Mouse (Mus musculus): ENCODE measurements around the gene Nqo1. TPM values are rescaled to one million over a fixed set of nuclear protein-coding genes. Genes with fewer than 3 reads are reported as not detected.
A peak's percentile ranks its signal among the peaks of the same experiment; 100 is the strongest.

Nqo1 gene
- polyA plus RNA-seq, 1 experiment: 12.8 TPM

DNA sequence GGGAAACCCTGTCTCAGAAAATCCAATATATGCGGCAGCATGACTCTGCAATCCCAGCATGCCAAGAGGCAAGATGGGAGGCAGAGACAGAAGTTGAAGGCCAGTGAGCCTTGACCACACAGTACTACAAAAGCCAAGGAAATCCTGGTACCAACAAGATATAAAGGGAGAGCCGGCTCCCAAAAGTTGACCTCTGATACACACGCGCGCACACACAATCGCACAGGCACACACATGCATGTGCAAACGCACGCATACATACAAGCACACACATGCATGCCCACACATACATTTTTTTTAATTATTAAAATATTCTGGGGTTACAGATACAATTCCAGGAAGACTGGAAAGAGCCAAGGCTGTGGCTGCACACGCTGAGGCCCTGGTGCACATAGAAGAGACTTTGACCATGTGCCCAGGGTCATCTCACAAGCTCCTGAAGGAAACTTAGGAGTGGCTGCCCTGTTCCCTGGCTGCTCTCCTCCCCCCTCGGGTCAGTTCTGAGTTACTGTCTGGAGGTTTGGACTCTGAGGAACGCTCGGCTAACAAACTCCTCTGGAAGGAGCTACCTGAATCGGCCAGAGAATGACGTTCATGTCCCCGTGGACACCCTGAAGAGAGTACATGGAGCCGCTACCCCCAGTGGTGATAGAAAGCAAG, 12.4 kb downstream of the Nqo1 start:
- 92% methylated on average over 16 of the region's 16 CpGs for WGBS
- no peak for DNase-seq
- H3K4me1 ChIP-seq (ENCODE audit: control insufficient read depth, insufficient read depth, low read length): no peaks in the 10 kb centered on the region
- TF ChIP-seq POLR2A (IDR thresholded peaks at IDR 0.05; ENCODE audit: borderline replicate concordance, extremely low read depth, low read depth, low read length) (no peak), CTCF (IDR thresholded peaks at IDR 0.05; ENCODE audit: insufficient read depth, low read length) (no peak)
- no peak overlapping the region for H3K4me3 ChIP-seq (replicated peaks; ENCODE audit: extremely low read depth, low read depth, low read length)

DNA sequence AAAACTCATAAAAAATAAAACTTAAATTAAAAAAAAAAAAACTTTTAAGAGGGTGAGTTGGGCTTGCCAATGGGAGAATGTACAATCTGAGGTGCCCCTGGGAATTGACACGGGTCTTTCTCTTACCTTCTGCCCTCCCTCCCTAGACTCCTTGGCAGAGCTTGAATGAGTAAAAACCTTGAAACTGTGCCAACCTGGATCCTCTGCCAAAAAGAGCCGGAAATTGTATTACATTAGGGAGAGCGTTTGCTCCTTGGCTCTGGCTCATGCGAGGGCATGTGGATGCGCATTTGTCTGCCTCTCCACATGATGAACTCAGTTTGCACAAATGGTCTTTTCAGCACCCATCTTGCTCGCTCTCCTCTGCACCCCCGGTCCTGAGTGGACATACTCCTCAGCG, 13.4 kb downstream of the Nqo1 start:
- no peak for TF ChIP-seq POLR2A (IDR thresholded peaks at IDR 0.05; ENCODE audit: borderline replicate concordance, extremely low read depth, low read depth, low read length)
- no peak for TF ChIP-seq CTCF (IDR thresholded peaks at IDR 0.05; ENCODE audit: insufficient read depth, low read length)
- H3K4me1 ChIP-seq (ENCODE audit: control insufficient read depth, insufficient read depth, low read length): no peaks in the 10 kb centered on the region
- DNase-seq: no peak
- no peak overlapping the region for H3K4me3 ChIP-seq (replicated peaks; ENCODE audit: extremely low read depth, low read depth, low read length)
- WGBS: 35% methylated on average over 8 of the region's 8 CpGs

GRCm38 (mm10) chr8:107387861-107388260, 15.1 kb downstream of the Nqo1 start:
- 60% methylated on average over 5 of the region's 5 CpGs for WGBS
- H3K4me3 ChIP-seq (replicated peaks; ENCODE audit: extremely low read depth, low read depth, low read length): no peak overlapping the region
- H3K4me1 ChIP-seq (ENCODE audit: control insufficient read depth, insufficient read depth, low read length): no peaks in the 10 kb centered on the region
- DNase-seq: no peak
- TF ChIP-seq POLR2A (IDR thresholded peaks at IDR 0.05; ENCODE audit: borderline replicate concordance, extremely low read depth, low read depth, low read length): no peak
- TF ChIP-seq CTCF (IDR thresholded peaks at IDR 0.05; ENCODE audit: insufficient read depth, low read length): no peak

DNA sequence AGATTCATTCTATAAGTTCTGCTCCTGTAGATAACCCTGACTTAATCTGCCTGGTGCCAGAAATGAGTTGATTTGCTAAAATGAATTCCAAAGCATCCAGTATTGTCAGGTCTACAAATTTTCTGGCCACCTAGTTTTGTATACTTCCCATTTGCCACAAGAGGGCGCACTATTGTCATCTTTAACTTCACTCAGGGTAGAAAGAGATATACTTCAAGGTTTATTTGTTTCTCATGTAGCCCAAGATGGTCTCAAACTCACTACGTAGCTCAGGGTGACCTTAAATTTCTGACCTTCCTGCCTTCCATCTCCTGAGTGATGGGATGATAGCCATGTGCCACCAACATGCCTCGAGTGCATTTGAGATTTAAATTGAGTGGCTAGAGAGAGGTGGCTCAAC, 16.4 kb downstream of the Nqo1 start:
- no peak overlapping the region for H3K4me3 ChIP-seq (replicated peaks; ENCODE audit: extremely low read depth, low read depth, low read length)
- 19% methylated on average over 3 of the region's 3 CpGs for WGBS
- no peak for TF ChIP-seq POLR2A (IDR thresholded peaks at IDR 0.05; ENCODE audit: borderline replicate concordance, extremely low read depth, low read depth, low read length)
- peak; percentile 15; the same call in 1 of the 2 replicates for TF ChIP-seq CTCF (IDR thresholded peaks at IDR 0.05; ENCODE audit: insufficient read depth, low read length)
- DNase-seq: no peak
- no peaks in the 10 kb centered on the region for H3K4me1 ChIP-seq (ENCODE audit: control insufficient read depth, insufficient read depth, low read length)

DNA sequence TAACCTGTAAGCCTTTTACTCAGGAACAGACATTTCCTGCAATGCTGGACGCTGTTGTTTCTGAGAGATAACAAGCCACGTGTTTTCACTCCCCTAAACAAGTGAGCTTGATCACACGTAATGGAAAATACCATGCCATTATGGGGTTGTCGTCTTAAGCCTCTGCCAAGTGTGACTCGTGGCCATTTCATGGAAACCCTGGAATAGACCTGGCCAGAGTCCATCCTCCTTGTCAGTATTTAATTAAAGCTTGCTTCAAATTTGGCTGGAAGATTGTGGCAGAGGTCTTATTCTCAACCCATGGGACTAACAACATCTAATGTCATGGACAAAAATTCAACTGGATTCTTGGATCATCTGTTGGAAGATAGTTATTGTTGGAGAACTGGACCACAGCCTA, 16.8 kb downstream of the Nqo1 start:
- no peak for DNase-seq
- WGBS: 21% methylated on average over 5 of the region's 5 CpGs

DNA sequence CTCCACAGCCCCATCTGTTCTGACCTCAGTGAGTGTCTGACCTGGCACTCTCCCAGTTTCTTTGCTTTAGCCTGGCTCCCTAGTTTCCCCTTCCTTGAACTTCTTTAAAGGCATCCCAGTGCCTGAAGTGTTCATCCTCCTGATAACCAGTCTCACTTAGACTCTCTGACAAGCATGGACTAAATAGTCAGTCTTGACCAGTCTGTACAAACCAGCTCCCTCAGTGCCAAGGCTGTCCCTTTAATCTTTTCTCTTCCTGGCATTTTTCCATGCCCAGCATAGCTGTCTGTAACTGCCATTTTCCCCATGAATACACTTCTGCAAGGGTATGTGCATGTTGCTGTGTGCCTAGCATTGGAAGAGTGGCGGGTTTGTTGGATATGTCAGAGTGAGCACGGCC, 17.9 kb downstream of the Nqo1 start:
- no peak for DNase-seq
- no peaks in the 10 kb centered on the region for H3K4me1 ChIP-seq (ENCODE audit: control insufficient read depth, insufficient read depth, low read length)
- 83% methylated on average over 2 of the region's 2 CpGs for WGBS
- TF ChIP-seq POLR2A (IDR thresholded peaks at IDR 0.05; ENCODE audit: borderline replicate concordance, extremely low read depth, low read depth, low read length): no peak
- no peak for TF ChIP-seq CTCF (IDR thresholded peaks at IDR 0.05; ENCODE audit: insufficient read depth, low read length)
- no peak overlapping the region for H3K4me3 ChIP-seq (replicated peaks; ENCODE audit: extremely low read depth, low read depth, low read length)

More for the DNA sequence above, 16.8 kb downstream of the Nqo1 start:
- TF ChIP-seq POLR2A (IDR thresholded peaks at IDR 0.05; ENCODE audit: borderline replicate concordance, extremely low read depth, low read depth, low read length) (no peak), CTCF (IDR thresholded peaks at IDR 0.05; ENCODE audit: insufficient read depth, low read length) (no peak)
- Histone ChIP-seq H3K4me3 (replicated peaks; ENCODE audit: extremely low read depth, low read depth, low read length) (no peak overlapping the region), H3K4me1 (ENCODE audit: control insufficient read depth, insufficient read depth, low read length) (no peaks in the 10 kb centered on the region)

- 31% methylated on average over 5 of the region's 5 CpGs for WGBS
Observed at GRCm38 (mm10) chr8:107384651-107385050, 18.4 kb downstream of the Nqo1 start.

GRCm38 (mm10) chr8:107382898-107383297, 20.1 kb downstream of the Nqo1 start:
- 67% methylated on average over 4 of the region's 4 CpGs for WGBS

More at GRCm38 (mm10) chr8:107384651-107385050, 18.4 kb downstream of the Nqo1 start:
- H3K4me3 ChIP-seq (replicated peaks; ENCODE audit: extremely low read depth, low read depth, low read length): no peak overlapping the region
- TF ChIP-seq POLR2A (IDR thresholded peaks at IDR 0.05; ENCODE audit: borderline replicate concordance, extremely low read depth, low read depth, low read length) (no peak), CTCF (IDR thresholded peaks at IDR 0.05; ENCODE audit: insufficient read depth, low read length) (no peak)
- no peaks in the 10 kb centered on the region for H3K4me1 ChIP-seq (ENCODE audit: control insufficient read depth, insufficient read depth, low read length)
- DNase-seq: no peak

GRCm38 (mm10) chr8:107381666-107382065, 21.3 kb downstream of the Nqo1 start:
- TF ChIP-seq CTCF (IDR thresholded peaks at IDR 0.05; ENCODE audit: insufficient read depth, low read length) (no peak), POLR2A (IDR thresholded peaks at IDR 0.05; ENCODE audit: borderline replicate concordance, extremely low read depth, low read depth, low read length) (no peak)
- Histone ChIP-seq H3K4me3 (replicated peaks; ENCODE audit: extremely low read depth, low read depth, low read length) (no peak overlapping the region), H3K4me1 (ENCODE audit: control insufficient read depth, insufficient read depth, low read length) (no peaks in the 10 kb centered on the region)
- DNase-seq: no peak
- 95% methylated on average over 4 of the region's 4 CpGs for WGBS

More at GRCm38 (mm10) chr8:107382898-107383297, 20.1 kb downstream of the Nqo1 start:
- TF ChIP-seq POLR2A (IDR thresholded peaks at IDR 0.05; ENCODE audit: borderline replicate concordance, extremely low read depth, low read depth, low read length): no peak
- H3K4me3 ChIP-seq (replicated peaks; ENCODE audit: extremely low read depth, low read depth, low read length): no peak overlapping the region
- DNase-seq: no peak
- no peaks in the 10 kb centered on the region for H3K4me1 ChIP-seq (ENCODE audit: control insufficient read depth, insufficient read depth, low read length)

DNA sequence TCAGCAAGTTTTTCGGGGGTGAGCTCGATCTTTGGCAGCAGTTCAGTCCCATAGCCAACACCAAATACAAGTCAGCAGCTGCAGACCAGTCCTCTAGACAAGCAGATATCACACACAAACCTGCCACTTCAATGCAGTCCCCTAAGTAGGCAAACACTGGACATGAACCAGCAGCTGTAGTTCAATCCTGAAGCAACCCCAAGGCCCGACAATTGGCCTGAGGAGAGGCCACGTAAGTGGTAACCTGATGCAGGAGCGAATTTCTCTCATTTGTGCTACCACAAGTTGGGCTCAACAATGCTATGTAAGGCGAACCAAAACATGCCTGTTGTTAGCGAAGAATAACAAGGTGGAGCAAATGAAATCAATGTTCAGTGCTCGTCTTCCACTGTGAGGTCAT, 22.3 kb downstream of the Nqo1 start:
- Histone ChIP-seq H3K4me3 (replicated peaks; ENCODE audit: extremely low read depth, low read depth, low read length) (no peak overlapping the region), H3K4me1 (ENCODE audit: control insufficient read depth, insufficient read depth, low read length) (no peaks in the 10 kb centered on the region)
- WGBS: 80% methylated on average over 8 of the region's 8 CpGs
- no peak for DNase-seq
- TF ChIP-seq POLR2A (IDR thresholded peaks at IDR 0.05; ENCODE audit: borderline replicate concordance, extremely low read depth, low read depth, low read length): no peak
- no peak for TF ChIP-seq CTCF (IDR thresholded peaks at IDR 0.05; ENCODE audit: insufficient read depth, low read length)

Measured in lung, adult 2 months (tissue).